Mouse (Mus musculus) heart, postnatal 0 days (tissue): ENCODE results near the gene Arid3a.

Experiments used
- CTCF ChIP-seq: IDR thresholded peaks from 2 replicates; pipeline ENCODE4 v1.5.1; 2016; ENCODE audit warnings: antibody characterized with exemption, control low read depth, low read depth
- EP300 ChIP-seq: IDR thresholded peaks from 2 replicates; pipeline ENCODE4 v1.6.1; 2016; ENCODE audit warnings: antibody characterized with exemption, low read depth

- TF ChIP-seq CTCF (no peak), EP300 (no peak)
Observed at GRCm38 (mm10) chr10:79931797-79932196, 5.0 kb downstream of the Arid3a start.
